Mouse (Mus musculus) monocyte, adult 2 months (primary cell): ENCODE results near the gene Gm20388.

Experiments used
- DNase-seq, 2 experiments: peaks; one replicate each; pipeline ENCODE4 v3.0.0; 2022; ENCODE audit warnings: low spot score in 2 of 2, low read depth in 1 of 2

Gm20388 gene

GRCm38 (mm10) chr8:122018046-122018831, 2107.6 kb downstream of the Gm20388 start:
- no peak for DNase-seq

DNA sequence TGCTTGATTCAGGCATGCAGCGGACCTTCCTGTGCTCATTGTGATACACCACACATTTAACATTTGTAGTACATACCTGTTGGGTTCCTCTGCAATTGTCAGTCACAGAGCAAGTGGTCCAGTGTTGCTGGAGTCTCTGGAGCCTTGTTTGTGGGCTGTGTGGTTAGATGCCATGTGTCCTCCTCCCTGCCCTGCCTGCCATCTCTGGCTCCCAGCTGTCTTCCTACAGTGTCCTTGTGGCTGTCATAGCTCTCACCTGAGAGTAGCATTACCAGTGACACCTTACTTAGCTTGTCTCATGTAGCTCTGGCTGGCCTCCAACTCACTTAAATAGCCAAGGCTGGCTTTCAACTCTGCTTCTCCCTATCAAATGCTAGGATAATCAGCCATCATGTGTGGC, 2108.5 kb downstream of the Gm20388 start:
- no peak for DNase-seq

GRCm38 (mm10) chr8:122020050-122020771, 2109.6 kb downstream of the Gm20388 start:
- no peak for DNase-seq

- no peak for DNase-seq
These were observed 2111.1 kb downstream of the Gm20388 start for GRCm38 (mm10) chr8:122021725-122022124.

DNA sequence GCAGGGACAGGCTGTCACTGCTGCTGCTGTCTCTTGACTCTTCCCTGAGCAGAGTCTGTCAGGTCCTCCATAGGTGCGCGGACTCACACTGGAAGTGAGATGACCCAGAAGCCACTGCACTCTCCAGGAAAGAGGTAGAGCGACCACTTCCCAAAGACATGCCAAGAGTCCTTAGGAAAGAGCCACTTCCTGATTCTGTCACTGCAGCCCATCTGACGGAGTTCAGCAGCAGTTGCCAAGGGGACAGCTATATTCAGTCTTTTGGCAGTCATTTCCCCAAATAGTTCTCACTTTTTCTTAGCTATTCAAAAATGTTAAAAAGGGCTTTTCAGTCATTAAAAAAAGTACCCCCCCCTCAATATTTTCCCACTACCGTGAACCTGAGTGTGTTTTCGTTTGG, 2111.6 kb downstream of the Gm20388 start:
- no peak for DNase-seq

- DNase-seq = no peak
These were observed 2112.1 kb downstream of the Gm20388 start for GRCm38 (mm10) chr8:122022705-122023104.

GRCm38 (mm10) chr8:122025546-122025945, 2114.9 kb downstream of the Gm20388 start:
- no peak for DNase-seq

- no peak for DNase-seq
These were observed 2117.5 kb downstream of the Gm20388 start for GRCm38 (mm10) chr8:122028116-122028515.

DNA sequence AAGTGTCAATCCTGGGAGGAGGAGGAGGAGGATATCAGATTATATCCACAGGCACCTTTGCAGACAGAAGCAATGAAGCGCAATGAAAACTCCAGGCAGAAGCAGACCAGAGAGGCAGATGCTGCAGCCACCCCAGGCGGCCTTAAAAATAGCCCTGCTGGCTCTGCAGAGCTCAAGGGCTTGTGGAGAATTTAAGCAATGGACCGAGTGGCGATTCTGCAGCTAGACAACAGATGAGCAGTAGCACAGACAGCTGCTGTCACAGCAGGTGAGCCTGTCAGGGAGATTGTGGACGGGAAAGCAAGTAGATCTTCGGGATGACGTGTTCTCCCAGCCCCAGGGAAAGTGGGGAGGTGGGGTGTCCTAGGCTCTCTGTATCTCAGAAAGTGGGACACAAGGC, 2120.3 kb downstream of the Gm20388 start:
- DNase-seq = no peak

- DNase-seq = no peak
These were observed 2122.1 kb downstream of the Gm20388 start for GRCm38 (mm10) chr8:122032741-122033140.

- no peak for DNase-seq
These were observed 2124.9 kb downstream of the Gm20388 start for GRCm38 (mm10) chr8:122035543-122035942.

DNA sequence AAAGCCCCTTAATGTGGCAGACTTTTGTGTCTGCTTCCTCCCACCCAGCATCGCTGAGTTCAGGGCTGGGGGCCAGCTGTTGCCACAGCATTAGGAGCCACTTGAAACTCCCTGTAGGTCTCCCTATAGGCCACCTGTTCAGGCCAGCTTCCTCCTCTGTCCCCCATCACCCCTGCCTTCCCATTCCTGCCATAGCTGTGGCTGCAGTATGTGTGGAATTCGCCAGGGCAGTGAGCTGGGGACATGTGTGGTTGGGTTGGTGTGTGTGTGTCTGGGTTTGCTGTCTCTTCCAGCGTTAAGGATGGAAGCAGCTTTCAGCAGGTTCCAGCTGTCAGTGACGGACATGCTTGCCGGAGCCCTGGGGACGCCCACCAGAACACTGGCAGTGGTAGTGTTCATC, 2125.7 kb downstream of the Gm20388 start:
- no peak for DNase-seq

DNA sequence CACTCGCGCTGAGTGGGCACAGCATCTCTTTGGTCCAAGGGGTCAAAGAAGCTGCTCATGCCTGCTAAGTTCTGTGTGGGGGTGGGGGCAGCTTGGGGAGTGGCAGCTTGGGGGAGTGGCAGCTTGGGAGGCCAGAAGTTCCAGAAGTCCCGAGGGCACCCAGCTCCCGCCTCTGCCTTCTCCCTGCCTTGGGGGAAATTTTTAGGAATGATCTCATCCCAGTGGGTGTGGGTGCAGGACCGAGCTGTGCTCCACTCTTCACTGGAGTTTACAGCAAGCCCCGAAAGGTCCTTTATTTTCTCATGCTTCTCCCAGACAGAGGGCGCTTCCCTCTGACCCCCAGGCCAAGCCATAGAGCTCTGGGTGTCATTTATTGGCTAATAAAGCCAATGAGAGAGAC, 2126.6 kb downstream of the Gm20388 start:
- DNase-seq = no peak

DNA sequence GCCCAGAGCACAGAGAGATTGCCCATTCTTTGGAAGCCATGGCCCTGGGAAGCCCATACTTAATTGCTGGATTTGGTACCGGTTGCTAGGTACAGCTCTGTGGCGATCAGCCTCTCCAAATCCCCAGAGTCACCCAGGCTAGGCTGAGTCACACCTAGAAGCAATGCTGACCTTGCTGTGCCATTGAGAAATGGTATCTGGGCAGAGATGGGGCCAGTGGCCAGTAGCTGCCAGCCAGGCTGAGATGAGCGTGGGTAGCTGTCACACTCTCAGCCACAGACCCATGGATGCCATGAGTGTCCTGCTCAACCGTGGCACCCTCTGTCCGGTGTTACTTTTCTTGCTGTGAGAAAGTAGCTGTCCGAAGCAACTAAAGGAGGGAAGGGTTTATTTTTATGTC, 2127.4 kb downstream of the Gm20388 start:
- DNase-seq = no peak

GRCm38 (mm10) chr8:122039452-122039851, 2128.8 kb downstream of the Gm20388 start:
- no peak for DNase-seq

GRCm38 (mm10) chr8:122047206-122047870, 2136.7 kb downstream of the Gm20388 start:
- DNase-seq = no peak

DNA sequence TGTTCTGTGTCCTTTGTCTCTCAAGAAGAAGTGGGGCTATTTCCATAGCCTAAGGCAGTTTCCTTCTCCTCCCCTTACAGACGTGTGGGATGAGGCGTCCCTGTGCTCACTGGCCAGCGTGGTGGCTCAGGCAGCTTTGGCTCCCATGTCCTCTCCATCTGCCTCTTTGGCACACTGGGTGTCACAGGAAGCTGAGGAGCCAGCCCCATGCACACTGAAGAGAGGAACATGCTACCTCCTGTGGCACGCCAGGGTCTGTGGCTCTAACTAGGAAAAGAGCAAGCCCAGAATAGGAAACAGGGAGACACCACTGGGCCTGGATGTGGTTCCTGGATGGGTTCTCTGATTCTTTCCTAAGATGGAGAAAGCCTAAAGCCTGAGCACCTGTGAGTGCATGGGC, 2138.6 kb downstream of the Gm20388 start:
- DNase-seq = no peak

- DNase-seq = no peak
These were observed 2139.3 kb downstream of the Gm20388 start for GRCm38 (mm10) chr8:122049923-122050322.

DNA sequence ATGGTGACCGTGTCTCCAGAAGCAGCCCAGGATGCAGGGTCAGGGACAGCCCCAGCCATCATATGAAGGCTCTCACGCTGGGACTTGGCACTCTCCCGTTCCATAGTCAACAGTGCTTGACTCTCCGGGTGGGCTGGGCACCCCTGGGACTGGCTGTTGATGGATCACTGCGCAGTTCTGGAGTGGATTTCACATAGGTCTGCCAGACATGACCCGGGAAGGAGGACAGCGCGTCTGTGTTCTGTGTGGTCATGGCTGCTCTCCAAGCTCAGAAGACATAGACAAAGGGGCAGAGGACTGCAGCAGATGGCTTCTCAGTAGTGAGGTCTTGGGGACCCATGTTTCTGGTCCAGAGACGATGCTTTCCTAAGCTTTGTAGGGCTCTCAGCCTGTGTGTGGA, 2140.0 kb downstream of the Gm20388 start:
- no peak for DNase-seq

DNA sequence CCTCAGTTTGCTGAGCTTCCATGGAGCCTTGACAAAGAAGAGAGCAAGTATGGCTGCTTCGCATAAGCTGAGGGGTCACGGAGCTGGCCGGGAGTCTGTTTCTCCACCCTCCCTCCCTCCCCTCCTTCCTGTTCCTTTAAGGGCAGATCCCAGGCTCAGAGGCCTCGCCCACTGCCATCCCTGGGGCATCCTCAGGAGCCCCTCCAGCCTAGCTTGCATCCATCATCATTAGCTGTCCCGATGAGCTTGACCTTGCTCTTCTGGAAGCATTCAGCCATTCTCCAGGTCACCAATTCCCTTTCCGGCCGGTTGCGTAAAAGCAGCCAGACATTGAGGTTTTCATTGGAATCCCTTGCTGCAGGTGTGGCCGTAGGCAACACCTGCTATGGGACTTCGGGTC, 2144.7 kb downstream of the Gm20388 start:
- DNase-seq = no peak

DNA sequence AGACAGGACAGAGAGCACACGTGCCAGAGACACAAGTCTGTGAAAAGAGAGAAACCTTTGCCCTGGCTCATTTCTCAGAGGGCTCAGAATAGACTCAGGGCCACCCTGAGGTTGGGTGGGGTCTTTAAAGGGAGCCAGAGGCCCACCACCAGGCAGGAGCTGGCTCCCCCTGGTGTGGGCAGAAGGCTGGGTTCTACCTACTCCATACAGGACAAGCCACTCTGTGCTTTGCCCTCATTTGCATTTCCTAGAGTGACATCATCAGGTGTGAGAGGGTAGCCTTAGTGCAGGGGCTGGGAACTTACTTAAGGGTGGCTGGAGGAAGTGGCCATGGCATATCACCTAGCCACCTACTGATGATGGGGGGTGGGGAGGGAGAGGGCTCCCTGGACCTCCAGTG, 2145.5 kb downstream of the Gm20388 start:
- DNase-seq = no peak

DNA sequence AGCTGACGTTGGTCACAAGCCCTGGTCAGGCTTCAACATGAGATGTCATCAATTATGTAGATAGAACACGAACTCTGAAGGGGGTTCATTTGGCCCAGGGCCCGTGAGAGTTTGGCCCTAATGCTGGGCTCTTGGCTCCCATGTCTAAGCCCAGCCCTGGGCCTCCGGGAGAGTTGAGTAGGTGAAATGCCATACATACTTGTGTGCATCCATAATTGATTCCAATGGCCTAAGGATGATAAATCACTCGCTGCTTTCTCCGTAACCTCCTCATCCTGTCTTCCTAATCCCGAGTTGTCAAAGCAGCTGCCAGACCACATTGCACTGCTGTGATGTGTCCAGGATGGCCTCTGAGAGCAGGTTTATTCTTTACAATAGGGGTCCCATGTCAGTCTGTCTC, 2146.2 kb downstream of the Gm20388 start:
- DNase-seq = no peak
